Mouse (Mus musculus) common myeloid progenitor, adult 5-6 weeks (primary cell): ENCODE measurements around the gene Acoxl. TPM values are rescaled to one million over a fixed set of nuclear protein-coding genes. Genes with fewer than 3 reads are reported as not detected.

Experiments used
- ATAC-seq: replicated peaks from 2 replicates; pipeline ENCODE4 v1.8.0; 2016; ENCODE audit warnings: low read depth, mild to moderate bottlenecking, moderate TSS enrichment, inconsistent platforms; ENCODE audit not compliant: poor library complexity, severe bottlenecking
- total RNA-seq: library from RNA; stranded (forward); fragments of 200-1000, 187-1606 nt; gene quantifications from 2 replicates; pipeline ENCODE4 v1.2.3, GENCODE M21; 2017

Gene Acoxl
- total RNA-seq, 1 experiment from 2014 or later = not detected

GRCm38 (mm10) chr2:128020039-128020907, 181.6 kb downstream of the Acoxl start:
- ATAC-seq = no peak

GRCm38 (mm10) chr2:128020908-128021193, 182.2 kb downstream of the Acoxl start:
- ATAC-seq = no peak

GRCm38 (mm10) chr2:128023855-128024254, 185.2 kb downstream of the Acoxl start:
- no peak for ATAC-seq

- ATAC-seq = no peak
Observed at GRCm38 (mm10) chr2:128027696-128028095, 189.0 kb downstream of the Acoxl start.

GRCm38 (mm10) chr2:128029968-128030367, 191.3 kb downstream of the Acoxl start:
- ATAC-seq = no peak

- no peak for ATAC-seq
Observed at GRCm38 (mm10) chr2:128032111-128032510, 193.4 kb downstream of the Acoxl start.

- ATAC-seq = no peak
Observed at GRCm38 (mm10) chr2:128033503-128033902, 194.8 kb downstream of the Acoxl start.

GRCm38 (mm10) chr2:128034066-128034665, 195.5 kb downstream of the Acoxl start:
- no peak for ATAC-seq

GRCm38 (mm10) chr2:128038259-128038890, 199.7 kb downstream of the Acoxl start:
- no peak for ATAC-seq

- ATAC-seq = peak; percentile 66
Observed at GRCm38 (mm10) chr2:128041066-128041750, 202.5 kb downstream of the Acoxl start.

GRCm38 (mm10) chr2:128046454-128046853, 207.8 kb downstream of the Acoxl start:
- ATAC-seq = no peak

GRCm38 (mm10) chr2:128054905-128055304, 216.2 kb downstream of the Acoxl start:
- peak; percentile 89 for ATAC-seq

- peak; percentile 20 for ATAC-seq
Observed at GRCm38 (mm10) chr2:128057872-128058271, 219.2 kb downstream of the Acoxl start.

GRCm38 (mm10) chr2:128058627-128059026, 220.0 kb downstream of the Acoxl start:
- ATAC-seq = no peak

- ATAC-seq = peak; percentile 51
Observed at GRCm38 (mm10) chr2:128060213-128060612, 221.5 kb downstream of the Acoxl start.

GRCm38 (mm10) chr2:128060680-128061287, 222.1 kb downstream of the Acoxl start:
- peak; percentile 27; the same call in 1 of the 2 replicates for ATAC-seq

- ATAC-seq = no peak
Observed at GRCm38 (mm10) chr2:128061491-128061890, 222.8 kb downstream of the Acoxl start.

- ATAC-seq = peak; percentile 73
Observed at GRCm38 (mm10) chr2:128062756-128063155, 224.1 kb downstream of the Acoxl start.

- ATAC-seq = no peak
Observed at GRCm38 (mm10) chr2:128065013-128065412, 226.3 kb downstream of the Acoxl start.

GRCm38 (mm10) chr2:128065576-128065975, 226.9 kb downstream of the Acoxl start:
- peak; percentile 37 for ATAC-seq
